Mouse (Mus musculus) retina, embryonic 14.5 days (tissue): ENCODE measurements at regions not wholly inside any gene's neighbourhood (a gene's known extent, or its start where the extent isn't known, plus 50 kb on each side); places are given as distances from the start of the nearest gene placed in this dataset.

Source experiments
- DNase-seq: peaks from one replicate; pipeline ENCODE4 v3.0.0-alpha.2; 2015; ENCODE audit warnings: low spot score

GRCm38 (mm10) chr12:117430886-117431285 lies 85.4 kb upstream of the Rapgef5 start:
- no peak for DNase-seq

GRCm38 (mm10) chr12:117432788-117433187 lies 83.5 kb upstream of the Rapgef5 start:
- DNase-seq, result no peak

- no peak for DNase-seq
Observed at GRCm38 (mm10) chr12:117437011-117437410, 79.3 kb upstream of the Rapgef5 start.

DNA sequence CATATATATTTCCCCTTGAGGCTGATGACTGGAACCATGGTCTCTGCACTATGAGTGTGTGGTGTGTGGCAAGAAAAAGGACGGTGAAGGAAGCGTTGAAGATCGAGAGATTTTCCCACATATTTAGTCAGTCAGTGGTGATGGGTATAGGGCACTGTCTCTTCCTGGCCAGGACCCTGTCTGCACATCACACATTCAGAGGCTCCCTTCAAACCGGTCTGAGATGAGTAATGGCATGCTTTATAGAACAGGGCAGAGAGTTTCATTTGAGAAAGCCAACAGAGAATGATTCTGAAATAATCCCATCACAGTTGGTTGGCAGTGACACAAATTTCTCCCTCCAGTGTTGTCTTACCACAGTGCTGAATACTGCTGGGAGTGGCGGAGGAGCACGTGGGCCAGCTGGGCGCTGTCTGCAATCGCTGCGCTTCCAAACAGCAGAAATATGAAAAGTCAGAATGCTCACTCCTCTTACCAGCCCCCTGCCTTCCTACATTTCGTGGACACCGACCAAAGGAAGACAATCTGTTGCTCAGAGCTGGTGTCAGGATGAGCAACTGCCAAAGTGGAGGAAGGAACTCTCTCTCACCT lies 77.2 kb upstream of the Rapgef5 start:
- no peak for DNase-seq

DNA sequence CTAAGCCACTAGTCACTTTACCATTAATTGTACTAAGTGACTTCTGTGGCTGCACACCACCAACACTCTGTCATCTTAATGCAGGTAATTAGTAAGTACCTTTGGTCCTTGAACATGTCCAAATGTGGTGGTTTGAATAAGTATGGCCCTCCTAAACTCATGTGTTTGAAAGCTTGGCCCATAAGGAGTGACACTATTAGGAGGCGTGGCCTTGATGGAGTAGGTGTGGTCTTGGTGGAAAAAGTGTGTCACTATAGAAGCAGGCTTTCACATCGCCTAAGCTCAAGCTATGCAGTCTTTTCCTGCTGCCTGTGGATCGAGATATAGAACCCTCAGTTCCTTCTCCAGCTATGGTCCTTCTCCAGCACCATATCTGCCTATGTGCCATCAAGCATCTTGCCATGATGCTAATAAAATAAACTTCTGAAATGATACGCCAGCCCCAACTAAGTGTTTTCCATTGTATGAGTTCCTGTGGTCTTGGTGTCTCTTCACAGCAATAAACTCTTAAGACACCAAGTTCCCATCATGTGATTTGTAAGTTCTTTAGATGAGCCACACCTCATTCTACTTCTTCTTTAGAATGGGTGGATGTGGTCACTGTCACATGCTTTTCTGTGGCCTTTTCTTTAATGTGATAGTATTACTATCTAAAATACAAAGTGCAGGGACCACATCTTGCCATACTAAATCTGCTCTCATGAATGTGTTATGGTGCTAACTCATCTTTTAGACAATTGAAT lies 71.9 kb upstream of the Rapgef5 start:
- DNase-seq, result no peak

DNA sequence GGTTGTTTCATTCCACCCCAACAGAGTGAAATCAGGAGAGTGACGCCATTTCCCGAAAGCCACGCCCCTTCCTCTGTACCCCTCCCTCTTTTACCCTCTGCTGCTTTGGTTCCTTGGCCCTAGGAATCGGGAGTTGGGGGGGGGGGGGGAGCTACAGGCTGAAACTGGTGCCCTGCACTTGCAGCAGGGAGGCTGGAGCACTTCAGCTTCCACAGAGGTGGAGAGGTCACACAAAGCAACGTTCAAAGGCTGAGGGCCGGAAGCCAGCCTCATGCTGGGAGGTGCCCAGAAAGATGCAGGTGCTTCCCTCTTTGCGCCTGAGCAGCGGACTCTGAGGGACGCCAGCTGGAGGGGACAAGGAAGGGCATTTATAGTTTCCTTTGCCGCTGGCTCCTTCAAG lies 69.1 kb upstream of the Rapgef5 start:
- peak; percentile 38 for DNase-seq

DNA sequence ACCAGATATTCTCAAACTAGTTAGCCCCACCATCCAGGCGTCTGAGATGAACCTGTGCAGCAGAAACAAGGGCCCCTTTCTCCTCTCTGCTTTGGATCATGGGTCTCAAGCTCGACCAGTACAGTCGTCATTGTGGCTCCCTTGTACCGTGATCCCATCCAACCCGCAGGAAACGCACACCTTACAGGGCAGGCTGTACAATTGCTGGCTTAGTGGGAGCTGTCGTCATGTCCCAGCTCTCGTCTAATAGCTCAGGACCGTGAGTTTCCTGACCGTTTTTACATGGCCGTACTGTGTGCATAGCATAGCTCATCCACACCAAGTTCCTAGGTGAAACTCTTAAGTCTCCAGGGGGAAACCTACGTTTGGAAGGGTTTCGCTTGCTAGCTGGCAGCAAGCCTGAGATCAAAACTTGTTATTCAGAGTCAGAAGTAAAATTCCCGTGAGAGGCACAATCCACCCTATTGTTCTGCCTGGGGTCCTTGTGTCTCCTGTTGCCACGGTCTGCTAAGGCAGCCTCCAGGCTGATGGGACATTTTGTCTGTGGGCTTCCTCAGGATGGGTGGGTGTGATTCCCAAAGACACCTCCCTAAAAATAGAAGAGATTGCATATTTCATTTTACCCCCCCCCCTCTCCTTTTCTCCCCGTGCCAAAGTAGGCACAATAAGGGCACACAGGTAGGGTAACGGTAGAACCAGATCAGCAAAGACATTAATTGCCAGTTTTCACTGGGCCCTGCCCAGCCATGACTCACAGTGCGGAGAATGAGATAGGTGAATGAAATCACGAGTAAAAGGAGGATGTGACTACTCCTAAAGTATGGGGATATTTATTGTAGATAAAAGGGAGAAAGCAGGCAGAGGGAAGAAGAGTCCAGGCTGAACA lies 68.2 kb upstream of the Rapgef5 start:
- DNase-seq, result no peak

GRCm38 (mm10) chr12:117449080-117449479 lies 67.2 kb upstream of the Rapgef5 start:
- no peak for DNase-seq

- DNase-seq, result no peak
Observed at GRCm38 (mm10) chr12:117450106-117450505, 66.2 kb upstream of the Rapgef5 start.

DNA sequence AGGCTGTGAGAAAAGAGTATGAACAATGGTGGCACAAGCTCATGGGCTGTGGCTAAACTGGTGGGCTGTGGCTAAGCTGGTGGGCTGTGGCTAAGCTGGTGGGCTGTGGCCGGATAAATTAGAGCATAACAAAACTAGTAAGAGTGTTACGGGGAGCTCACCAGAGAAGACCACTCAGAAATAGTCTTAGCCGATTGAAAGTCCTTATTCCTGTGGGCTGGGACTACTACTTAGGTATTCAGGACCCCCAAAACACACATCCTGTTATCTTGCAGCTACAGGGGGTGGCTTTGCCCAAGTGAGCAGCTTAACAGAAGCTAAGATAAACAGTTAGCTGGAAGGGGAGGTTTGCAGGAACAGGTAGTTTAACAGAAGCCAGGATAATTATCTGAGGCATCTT lies 65.4 kb upstream of the Rapgef5 start:
- no peak for DNase-seq

GRCm38 (mm10) chr12:117451441-117451840 lies 64.8 kb upstream of the Rapgef5 start:
- DNase-seq, result peak; percentile 32

DNA sequence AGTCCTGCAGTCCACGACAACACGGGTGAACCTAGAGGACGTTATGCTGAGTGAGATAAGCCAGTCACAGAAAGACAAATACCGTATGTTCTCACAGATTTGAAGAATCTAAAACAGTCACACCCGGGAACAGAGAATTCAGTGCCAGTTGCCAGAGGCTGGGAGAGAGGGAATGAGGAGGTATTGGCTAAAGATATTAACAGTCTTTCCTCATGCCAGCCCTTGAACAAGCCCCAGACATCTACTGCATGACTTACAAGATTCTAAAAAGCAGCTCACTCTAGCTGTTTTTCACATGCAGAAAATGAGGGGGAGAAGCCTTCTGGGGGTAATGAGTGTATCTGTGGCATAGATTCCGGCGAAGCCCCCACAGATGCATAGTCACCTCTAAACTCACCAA lies 60.5 kb upstream of the Rapgef5 start:
- DNase-seq, result no peak

DNA sequence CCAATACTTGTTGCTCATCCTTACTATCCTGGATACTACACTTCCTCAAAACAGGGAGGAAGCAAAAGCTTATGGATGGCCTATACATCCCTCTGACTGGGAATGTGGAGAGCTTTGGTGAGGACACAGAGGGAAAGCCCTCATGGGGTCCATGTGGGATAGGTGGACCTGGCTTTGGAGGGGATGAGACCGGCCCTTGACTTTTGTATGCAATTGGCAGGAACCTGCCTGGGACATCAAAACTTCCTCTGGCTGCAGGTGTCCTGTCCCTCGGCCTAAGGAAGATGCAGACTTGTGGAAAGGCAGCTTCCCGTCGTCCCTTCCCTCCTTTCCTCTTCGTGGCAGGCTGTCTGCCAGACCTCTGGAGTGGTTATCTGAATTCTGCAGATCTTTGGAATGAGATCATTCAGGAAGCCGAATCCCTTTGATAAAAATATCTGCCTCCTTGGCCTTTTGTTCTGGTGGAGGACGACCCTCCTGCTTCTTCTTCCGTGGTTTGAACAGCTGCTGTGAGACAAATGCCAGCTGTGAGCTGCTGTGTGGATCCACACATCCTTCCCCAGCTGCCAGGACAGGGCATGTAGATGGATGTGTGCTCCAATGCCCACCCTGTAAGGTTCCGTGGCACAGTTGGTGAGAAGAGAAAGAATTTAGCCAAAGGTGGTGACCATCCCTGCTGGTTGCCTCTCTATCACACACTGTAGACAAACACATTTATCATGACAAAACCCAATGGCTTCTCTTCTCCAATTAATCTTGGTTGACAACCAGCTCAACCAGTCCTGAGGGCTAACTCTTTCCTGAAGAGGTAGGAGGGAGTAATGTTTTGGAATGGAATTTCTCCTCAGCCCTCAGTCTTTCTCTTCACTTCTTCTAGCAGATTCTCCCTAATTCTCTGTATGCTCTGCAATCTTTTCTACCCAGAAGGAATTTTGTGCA lies 57.9 kb upstream of the Rapgef5 start:
- no peak for DNase-seq

DNA sequence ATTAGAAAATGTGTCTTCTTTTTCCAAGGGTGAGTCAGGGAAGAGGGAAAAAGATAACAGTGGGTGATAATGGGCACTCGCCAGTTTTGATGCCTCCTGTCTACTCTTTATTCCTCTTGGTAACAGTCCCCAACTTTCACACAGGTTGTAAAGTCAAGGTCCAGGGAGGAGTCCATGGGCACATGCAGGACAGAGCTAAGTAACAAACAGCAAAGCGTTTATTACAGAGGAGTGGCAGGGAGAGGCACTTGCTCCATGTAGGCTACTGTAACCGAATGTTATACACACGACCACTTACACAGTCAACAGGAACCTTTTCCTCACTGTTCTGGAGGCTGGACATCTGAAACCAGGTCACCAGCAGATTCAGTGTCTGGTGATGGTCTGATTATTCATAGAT lies 56.7 kb upstream of the Rapgef5 start:
- DNase-seq, result no peak

GRCm38 (mm10) chr12:117465206-117465605 lies 51.1 kb upstream of the Rapgef5 start:
- DNase-seq, result no peak

- DNase-seq, result no peak
Observed at GRCm38 (mm10) chr12:117465998-117466397, 50.3 kb upstream of the Rapgef5 start.
